Mouse (Mus musculus) embryo, embryonic 11.5 days (tissue): Measurements from ENCODE around the gene Dnpep.

Source experiments
- DNase-seq: peaks from one replicate; pipeline ENCODE4 v3.0.0-alpha.2; 2012; ENCODE audit warnings: low read depth, low spot score

Gene Dnpep

GRCm38 (mm10) chr1:75264091-75264880 is 53.5 kb downstream of the Dnpep start, which contains the start of gene Ptprn:
Gene Ptprn, minus strand, starts transcription at chr1:75264502.
- no peak for DNase-seq

GRCm38 (mm10) chr1:75262969-75263951 is 54.5 kb downstream of the Dnpep start:
- peak; percentile 70 for DNase-seq

- DNase-seq: no peak
Measured at GRCm38 (mm10) chr1:75261278-75261677, 56.5 kb downstream of the Dnpep start.
